Mouse (Mus musculus) A20 (cell line): Measurements from ENCODE around the gene Atxn3.
A peak's percentile ranks its signal among the peaks of the same experiment; 100 is the strongest.
"Not testable (repeated sequence)": the region's sequence is repeated elsewhere in the genome, so short reads cannot be mapped to it uniquely, and the experiment has no call there.

Source experiments
- DNase-seq: peaks from one replicate; pipeline ENCODE4 v3.0.0-alpha.2; 2011; ENCODE audit warnings: low read depth, low spot score

Atxn3 gene

GRCm38 (mm10) chr12:101958960-101959780 lies 1.1 kb upstream of the Atxn3 start:
- DNase-seq, result peak; percentile 55

- no peak for DNase-seq
These were observed 510 bp upstream of the Atxn3 start for GRCm38 (mm10) chr12:101958556-101958955.

DNA sequence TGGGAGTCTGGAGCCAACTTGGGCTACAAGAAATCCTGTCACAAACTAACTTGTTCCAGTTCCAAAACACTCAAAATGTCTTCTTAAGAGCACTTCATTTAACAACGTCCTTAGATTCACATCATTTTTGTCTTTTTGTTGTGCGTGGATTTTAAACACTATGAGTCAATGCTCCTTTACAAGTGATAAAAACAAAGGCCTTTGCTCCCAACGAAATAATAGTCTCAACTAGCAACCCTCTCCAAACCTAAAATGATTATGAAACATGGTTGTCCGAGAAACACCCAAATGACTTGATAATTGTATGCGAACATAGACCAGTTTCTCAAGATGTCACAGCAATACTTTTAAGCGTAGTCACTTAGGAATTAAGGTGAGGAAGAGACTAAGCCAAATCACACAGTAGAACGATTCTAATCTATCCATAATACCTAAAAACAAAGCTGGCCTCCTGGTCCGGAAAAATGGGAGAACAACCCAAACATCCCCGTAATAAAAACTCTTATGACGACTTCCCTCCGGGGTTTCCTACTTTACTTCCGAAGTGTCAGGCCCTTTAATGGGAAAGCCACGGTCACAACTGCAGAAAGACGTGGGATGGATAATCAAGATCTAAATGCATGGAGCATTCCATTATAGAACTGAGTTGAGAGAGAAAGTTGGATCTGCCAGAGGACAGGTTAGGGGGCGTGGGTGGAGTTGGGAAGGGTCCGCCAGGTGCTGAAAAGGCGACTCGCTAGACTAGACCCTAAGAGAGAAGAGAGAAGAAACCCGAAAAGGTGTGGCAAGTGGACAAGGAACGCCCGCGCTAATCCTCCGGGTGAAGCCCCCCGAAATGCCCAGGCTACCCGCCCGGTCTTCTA lies 736 bp downstream of the Atxn3 start:
- DNase-seq, result no peak

GRCm38 (mm10) chr12:101955821-101956220 lies 2.2 kb downstream of the Atxn3 start:
- DNase-seq, result not testable (repeated sequence)

GRCm38 (mm10) chr12:101948801-101949200 lies 9.2 kb downstream of the Atxn3 start:
- no peak for DNase-seq

GRCm38 (mm10) chr12:101947986-101948385 lies 10.1 kb downstream of the Atxn3 start:
- no peak for DNase-seq

- no peak for DNase-seq
These were observed 20.5 kb downstream of the Atxn3 start for GRCm38 (mm10) chr12:101937572-101937971.

- DNase-seq, result no peak
These were observed 22.8 kb downstream of the Atxn3 start for GRCm38 (mm10) chr12:101935223-101935622.

GRCm38 (mm10) chr12:101928423-101928822 lies 29.6 kb downstream of the Atxn3 start:
- no peak for DNase-seq

DNA sequence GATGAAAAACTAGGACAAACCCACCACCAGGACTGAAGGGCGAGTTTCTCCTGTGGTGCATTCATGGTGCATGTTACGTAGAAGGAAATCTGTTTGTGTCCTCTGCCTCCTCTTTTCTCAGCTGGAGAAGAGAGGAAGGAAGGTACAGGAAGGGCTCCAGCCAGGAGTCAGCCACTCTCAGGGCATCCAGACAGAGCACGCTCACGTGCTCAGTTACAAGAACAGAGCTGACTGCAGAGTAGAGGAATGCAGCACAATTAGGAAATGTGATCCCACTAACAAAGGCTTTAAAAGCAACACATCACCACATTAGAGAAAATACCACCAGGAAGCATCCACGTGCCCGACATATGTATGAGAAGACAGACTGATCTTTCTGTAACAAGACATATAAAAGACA lies 35.7 kb downstream of the Atxn3 start:
- no peak for DNase-seq

DNA sequence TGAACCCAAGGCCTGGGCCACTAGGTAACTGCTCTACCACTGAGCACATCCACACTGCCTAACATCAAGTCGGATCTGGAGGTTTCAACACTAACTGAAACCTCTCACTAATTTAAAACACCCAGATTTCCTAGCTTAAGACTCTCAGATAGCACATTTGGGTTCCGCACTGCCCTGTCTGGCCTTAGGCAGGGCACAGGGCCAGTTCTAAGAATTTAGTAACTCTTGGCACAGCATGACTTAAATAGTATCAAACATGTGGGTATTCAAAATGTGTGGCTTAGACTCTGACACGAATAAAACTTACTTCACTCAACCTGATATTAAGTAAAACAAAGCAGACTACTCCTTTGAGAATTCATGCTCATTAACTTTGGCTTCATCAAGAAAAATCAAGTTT lies 38.2 kb downstream of the Atxn3 start:
- DNase-seq, result no peak

GRCm38 (mm10) chr12:101917165-101917564 lies 40.9 kb downstream of the Atxn3 start:
- no peak for DNase-seq

DNA sequence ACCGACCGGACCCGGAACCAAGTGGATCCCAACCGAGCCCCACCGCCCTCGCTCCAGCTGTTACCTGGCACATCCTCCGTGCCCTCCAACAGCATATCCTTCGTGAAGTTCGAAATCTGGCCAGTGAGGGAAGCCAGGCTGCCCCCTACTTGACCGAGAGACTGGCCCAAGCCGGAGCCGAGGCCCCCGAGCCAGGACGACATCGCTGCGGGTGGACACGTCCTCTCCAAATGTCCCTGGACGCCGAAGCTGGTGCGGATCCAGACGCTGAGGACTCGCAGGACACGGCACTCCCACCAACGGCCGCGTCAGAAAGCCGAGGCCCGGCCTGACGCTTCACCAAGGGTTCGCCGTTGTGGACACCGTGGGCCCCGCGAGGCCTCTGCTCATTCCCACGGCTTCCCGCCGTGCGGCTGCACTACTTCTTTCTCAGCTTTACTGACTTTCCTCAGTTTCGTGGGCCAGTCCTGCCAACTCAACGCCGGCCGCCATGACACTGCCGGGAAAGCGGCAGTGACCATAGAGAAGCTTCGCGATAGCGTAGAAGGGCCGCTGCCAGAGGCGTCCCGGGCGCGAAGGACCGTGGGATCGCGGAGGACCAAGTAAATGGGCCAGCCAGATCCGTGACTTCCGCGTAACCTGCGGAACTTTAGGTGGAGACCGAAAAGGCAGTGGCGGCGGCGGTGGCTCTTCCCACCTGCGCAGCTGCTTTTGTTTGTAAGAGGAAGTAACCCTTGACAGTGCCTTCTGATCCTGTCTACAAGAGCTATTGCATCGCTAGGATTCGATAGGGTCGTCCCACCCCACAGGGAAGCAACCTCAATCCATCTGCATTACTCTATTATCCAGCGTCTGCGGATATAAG lies 45.2 kb downstream of the Atxn3 start, which contains the start of gene Trip11:
Gene Trip11 (minus strand): TSS at position 642 of the 865 bp plus-strand sequence.
- DNase-seq, result peak; percentile 94

- DNase-seq, result no peak
These were observed 46.7 kb downstream of the Atxn3 start for GRCm38 (mm10) chr12:101911346-101911745.

DNA sequence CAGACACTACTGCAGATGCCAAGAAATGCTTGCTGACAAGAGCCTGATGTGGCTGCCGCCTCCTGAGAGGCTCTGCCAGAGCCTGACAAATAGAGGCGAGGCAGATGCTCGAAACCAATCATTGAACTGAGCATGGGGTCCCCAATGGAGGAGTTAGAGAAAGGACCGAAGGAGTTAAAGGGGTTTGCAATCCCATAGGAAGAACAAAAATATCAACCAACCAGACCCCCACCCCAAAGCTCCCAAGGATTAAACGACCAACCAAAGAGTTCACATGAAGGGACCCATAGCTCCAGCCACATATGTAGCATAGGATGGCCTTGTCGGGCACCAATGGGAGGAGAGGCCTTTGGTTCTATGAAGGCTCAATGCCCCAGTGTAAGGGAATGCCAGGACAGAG lies 47.7 kb downstream of the Atxn3 start:
- no peak for DNase-seq

DNA sequence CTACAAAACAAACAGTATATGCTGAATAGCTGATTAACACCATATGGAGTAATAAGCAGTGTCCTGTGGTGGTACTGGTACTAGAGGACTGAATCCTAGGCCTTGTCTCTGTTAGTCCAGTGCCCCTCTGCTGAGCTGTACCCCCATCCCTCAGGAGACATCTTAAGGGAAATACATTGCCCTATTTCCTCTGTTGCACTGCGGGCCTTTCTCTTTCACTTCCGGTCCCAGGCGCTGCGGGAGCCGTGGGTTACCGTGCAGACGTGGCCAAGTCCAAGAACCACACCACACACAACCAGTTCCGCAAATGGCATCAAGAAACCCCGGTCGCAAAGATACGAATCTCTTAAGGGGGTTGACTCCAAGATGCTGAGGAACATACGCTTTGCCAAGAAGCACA lies 52.2 kb downstream of the Atxn3 start:
- no peak for DNase-seq

- no peak for DNase-seq
These were observed 53.1 kb downstream of the Atxn3 start for GRCm38 (mm10) chr12:101904906-101905305.

DNA sequence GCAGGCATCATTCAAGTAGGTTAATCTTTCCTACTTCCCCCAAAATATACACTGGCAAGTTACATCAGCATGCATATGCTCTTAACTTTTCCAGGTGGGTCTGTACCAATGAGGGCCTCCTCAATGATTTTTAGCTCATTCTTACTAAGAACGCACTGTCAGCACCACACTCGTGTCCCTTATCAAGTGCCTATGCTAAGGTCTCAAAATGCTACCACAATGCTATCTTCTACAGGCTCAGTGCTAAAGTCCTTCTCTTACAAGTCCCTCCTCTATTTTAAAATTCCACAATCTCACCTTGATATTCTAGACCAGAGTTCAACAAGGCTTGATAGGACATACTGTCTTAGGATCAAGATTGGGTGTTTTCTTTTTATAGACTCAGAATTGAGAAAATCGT lies 53.9 kb downstream of the Atxn3 start:
- DNase-seq, result no peak

- DNase-seq, result no peak
These were observed 58.3 kb downstream of the Atxn3 start for GRCm38 (mm10) chr12:101899671-101900245.

DNA sequence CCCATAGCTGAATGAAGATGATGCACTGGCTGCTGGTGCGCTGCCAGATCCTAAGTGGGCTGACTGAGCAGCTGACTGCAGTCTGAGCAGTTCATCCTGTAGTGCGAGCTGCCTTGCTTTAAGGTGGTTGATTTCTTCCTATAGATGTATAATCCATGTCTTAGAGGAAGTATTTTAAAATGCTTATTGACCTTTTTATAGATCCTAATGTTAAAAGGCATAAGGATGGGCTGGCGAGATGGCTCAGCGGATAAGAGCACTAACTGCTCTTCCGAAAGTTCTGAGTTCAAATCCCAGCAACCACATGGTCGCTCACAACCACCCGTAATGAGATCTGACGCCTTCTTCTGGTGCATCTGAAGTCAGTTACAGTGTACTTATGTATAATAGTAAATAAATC lies 59.1 kb downstream of the Atxn3 start:
- no peak for DNase-seq

DNA sequence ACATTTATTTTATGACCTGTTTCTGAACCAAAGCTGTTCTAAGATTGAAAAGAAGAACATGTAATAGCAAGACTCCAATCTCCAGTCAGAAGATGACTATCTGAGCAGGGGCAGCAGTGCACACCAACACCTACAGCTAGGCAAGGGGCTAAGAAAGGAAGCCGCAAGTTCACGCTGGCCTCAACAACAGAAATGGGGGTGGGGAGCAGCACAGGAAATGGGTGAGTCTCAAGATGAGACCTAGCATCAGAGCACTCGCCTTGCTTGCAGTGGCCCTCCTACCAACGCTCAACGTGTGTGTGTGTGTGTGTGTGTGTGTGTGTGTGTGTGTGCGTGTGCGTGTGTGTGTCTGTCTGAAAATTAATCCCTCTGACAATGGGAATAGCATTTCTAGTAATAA lies 60.9 kb downstream of the Atxn3 start:
- DNase-seq, result no peak
